Mouse (Mus musculus) hindbrain, postnatal 0 days (tissue): ENCODE measurements at regions not wholly inside any gene's neighbourhood (a gene's known extent, or its start where the extent isn't known, plus 50 kb on each side); places are given as distances from the start of the nearest gene placed in this dataset.

ENCODE experiments used
- ATAC-seq: fragments of 200-750 bp; cut with Nextera tagmentation; 2 replicates; pipeline ENCODE4 v1.8.0; 2017; ENCODE audit warnings: mild to moderate bottlenecking, moderate TSS enrichment, moderate library complexity
- DNase-seq: peaks from one replicate; pipeline ENCODE4 v3.0.0-alpha.2; 2015; ENCODE audit warnings: low spot score
- H3K27ac ChIP-seq: fragments of 300-500 bp; sonication (generic); 2 replicates; pipeline ENCODE4 v1.5.1; 2014; ENCODE audit warnings: mild to moderate bottlenecking
- H3K27me3 ChIP-seq: fragments of 300-500 bp; sonication (generic); 2 replicates; pipeline ENCODE4 v1.6.1; 2014; ENCODE audit warnings: low read length, mixed read lengths; ENCODE audit not compliant: insufficient read depth
- H3K36me3 ChIP-seq: fragments of 300-500 bp; sonication (generic); 2 replicates; pipeline ENCODE4 v1.6.1; 2014; ENCODE audit warnings: low read length, mixed read lengths; ENCODE audit not compliant: insufficient read depth
- H3K4me1 ChIP-seq: fragments of 300-500 bp; sonication (generic); 2 replicates; pipeline ENCODE4 v1.6.1; 2014; ENCODE audit warnings: antibody characterized with exemption, low read length, mixed read lengths; ENCODE audit not compliant: insufficient read depth
- H3K4me2 ChIP-seq: fragments of 300-500 bp; sonication (generic); 2 replicates; pipeline ENCODE4 v1.6.1; 2014; ENCODE audit warnings: low read depth, mild to moderate bottlenecking, low read length, moderate library complexity, mixed read lengths
- H3K4me3 ChIP-seq: fragments of 300-500 bp; sonication (generic); 2 replicates; pipeline ENCODE4 v1.5.1; 2014; ENCODE audit warnings: low read length
- H3K9ac ChIP-seq: fragments of 300-500 bp; sonication (generic); replicated peaks from 2 replicates; pipeline ENCODE4 v1.6.1; 2014; ENCODE audit warnings: mild to moderate bottlenecking, low read length, moderate library complexity, mixed read lengths
- H3K9me3 ChIP-seq: fragments of 300-500 bp; sonication (generic); 2 replicates; pipeline ENCODE4 v1.6.1; 2016; ENCODE audit warnings: low read length, mixed read lengths
- CTCF ChIP-seq: IDR thresholded peaks from 2 replicates; pipeline ENCODE4 v1.5.1; 2016; ENCODE audit warnings: antibody characterized with exemption, control low read depth, low read depth
- WGBS: fragments of 180-500 bp; shearing (Covaris S2); extraction: QIAGEN DNeasy Blood & Tissue Kit; methylation state at CpG from one replicate; pipeline ENCODE4 v1.1.7; 2014; 5-methylcytosine and 5-hydroxymethylcytosine counted together

GRCm38 (mm10) chr8:128030335-128031280, 327.8 kb upstream of the Nrp1 start:
- Histone ChIP-seq H3K36me3 (no peaks in the 10 kb centered on the region), H3K4me2 (no peak overlapping the region), H3K4me1 (0 out of 2 replicates have a peak, but pooled peaks cover 2% of the 10 kb centered on the region), H3K9me3 (no peaks in the 10 kb centered on the region), H3K27ac (no peak overlapping the region), H3K27me3 (no peaks in the 10 kb centered on the region), H3K9ac (no peak overlapping the region), H3K4me3 (no peak overlapping the region)
- DNase-seq (peak; percentile 9), ATAC-seq (no peak)
- WGBS, result 69% methylated on average over 24 of the region's 24 CpGs
- no peak for TF ChIP-seq CTCF

- H3K27me3 ChIP-seq, result no peaks in the 10 kb centered on the region
- 70% methylated on average over 6 of the region's 6 CpGs for WGBS
- no peak overlapping the region for H3K4me3 ChIP-seq
- no peak overlapping the region for H3K27ac ChIP-seq
- H3K9me3 ChIP-seq, result no peaks in the 10 kb centered on the region
- DNase-seq (no peak), ATAC-seq (no peak)
- no peak overlapping the region for H3K9ac ChIP-seq
- no peaks in the 10 kb centered on the region for H3K4me1 ChIP-seq
- H3K4me2 ChIP-seq, result no peak overlapping the region
- no peak for TF ChIP-seq CTCF
- H3K36me3 ChIP-seq, result no peaks in the 10 kb centered on the region
These were observed 324.3 kb upstream of the Nrp1 start for GRCm38 (mm10) chr8:128034127-128034526.

GRCm38 (mm10) chr8:128035672-128036071, 322.7 kb upstream of the Nrp1 start:
- no peak for ATAC-seq
- no peaks in the 10 kb centered on the region for H3K9me3 ChIP-seq
- H3K27me3 ChIP-seq, result no peaks in the 10 kb centered on the region
- no peak for TF ChIP-seq CTCF
- H3K27ac ChIP-seq, result no peak overlapping the region
- 63% methylated on average over 3 of the region's 3 CpGs for WGBS
- no peaks in the 10 kb centered on the region for H3K36me3 ChIP-seq
- no peak overlapping the region for H3K4me3 ChIP-seq
- DNase-seq, result no peak
- H3K9ac ChIP-seq, result no peak overlapping the region
- H3K4me2 ChIP-seq, result no peak overlapping the region
- no peaks in the 10 kb centered on the region for H3K4me1 ChIP-seq

DNA sequence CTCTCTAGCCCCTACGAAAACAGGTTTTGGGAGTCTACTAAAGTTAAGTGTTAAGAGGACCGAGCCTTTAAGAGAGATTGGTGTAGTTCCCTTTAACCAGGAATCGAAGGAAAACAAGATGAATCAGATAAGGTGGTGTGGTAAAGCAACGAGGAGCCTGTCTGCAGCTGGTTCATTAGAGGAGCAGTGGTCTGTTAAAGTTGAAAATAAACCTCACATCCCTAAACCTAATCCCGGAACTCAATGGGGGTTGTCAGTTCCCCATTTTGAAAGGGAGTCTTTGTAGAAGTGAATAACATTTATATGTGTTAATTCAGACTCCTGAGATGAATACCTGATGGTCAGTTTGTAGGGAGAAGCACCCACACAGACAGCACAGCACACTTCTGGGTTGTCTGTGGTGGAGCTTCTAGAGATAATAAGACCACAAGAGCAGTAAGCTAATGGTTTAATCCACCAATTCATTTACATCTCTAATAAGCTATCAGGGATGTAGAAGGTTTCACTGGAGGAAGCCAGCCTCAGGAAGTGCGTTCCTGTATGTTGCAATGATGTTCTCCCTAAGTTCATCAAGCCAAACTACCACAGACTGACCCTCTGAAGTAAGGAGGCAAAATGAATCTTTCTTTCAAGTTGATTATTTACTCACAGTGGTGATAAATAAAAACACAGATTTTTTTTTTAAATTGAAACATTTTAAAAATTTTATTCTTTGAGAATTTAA, 318.9 kb upstream of the Nrp1 start:
- DNase-seq (no peak), ATAC-seq (no peak)
- H3K27me3 ChIP-seq, result no peaks in the 10 kb centered on the region
- no peaks in the 10 kb centered on the region for H3K4me1 ChIP-seq
- no peak overlapping the region for H3K4me2 ChIP-seq
- no peak overlapping the region for H3K4me3 ChIP-seq
- no peaks in the 10 kb centered on the region for H3K9me3 ChIP-seq
- TF ChIP-seq CTCF, result no peak
- H3K9ac ChIP-seq, result no peak overlapping the region
- WGBS, result 85% methylated on average over 6 of the region's 6 CpGs
- H3K36me3 ChIP-seq, result no peaks in the 10 kb centered on the region
- H3K27ac ChIP-seq, result no peak overlapping the region

DNA sequence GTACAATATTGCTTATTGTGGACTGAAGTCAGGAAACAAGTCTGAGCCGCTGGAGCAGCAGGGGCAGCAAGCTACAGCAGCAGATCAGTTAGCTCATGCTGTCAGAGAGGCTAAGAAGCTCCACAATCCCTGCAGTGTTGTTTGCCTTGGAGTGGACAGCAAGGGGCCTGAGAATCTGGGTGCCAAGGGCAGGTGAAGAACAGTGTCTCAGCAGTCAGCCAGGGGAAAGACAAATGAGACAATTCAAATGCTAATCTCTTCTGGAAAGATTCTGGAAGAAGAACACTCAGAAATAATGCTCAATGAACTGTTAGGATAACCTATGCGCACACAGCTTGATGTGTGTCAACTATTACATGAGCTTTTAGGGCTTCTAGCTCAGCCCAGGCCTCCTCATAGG, 315.5 kb upstream of the Nrp1 start:
- no peak overlapping the region for H3K27ac ChIP-seq
- WGBS, result 54% methylated on average over 2 of the region's 2 CpGs
- no peak overlapping the region for H3K9ac ChIP-seq
- H3K9me3 ChIP-seq, result no peaks in the 10 kb centered on the region
- H3K4me1 ChIP-seq, result no peaks in the 10 kb centered on the region
- TF ChIP-seq CTCF, result no peak
- no peak overlapping the region for H3K4me3 ChIP-seq
- no peak overlapping the region for H3K4me2 ChIP-seq
- DNase-seq (no peak), ATAC-seq (no peak)
- no peaks in the 10 kb centered on the region for H3K27me3 ChIP-seq
- H3K36me3 ChIP-seq, result no peaks in the 10 kb centered on the region

DNA sequence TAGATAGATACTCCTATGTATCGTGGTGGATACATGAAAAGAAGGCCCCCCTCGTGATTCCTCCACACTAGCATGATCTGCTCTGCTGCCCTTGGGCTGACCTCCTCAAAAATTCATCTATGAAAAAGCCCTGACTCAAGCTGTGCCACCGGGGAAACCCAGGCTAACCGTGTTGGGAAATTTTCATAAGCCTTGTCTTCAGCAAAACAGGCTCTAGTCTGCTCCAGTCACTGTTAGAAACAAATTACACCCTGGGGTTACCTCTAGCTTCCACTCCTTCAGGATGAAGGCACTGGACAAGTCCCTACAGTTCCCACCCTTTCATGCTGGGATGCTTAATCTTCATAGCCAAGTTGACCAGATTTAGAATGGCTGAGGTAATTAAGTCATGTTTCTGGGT, 315.0 kb upstream of the Nrp1 start:
- H3K9ac ChIP-seq, result no peak overlapping the region
- H3K4me2 ChIP-seq, result no peak overlapping the region
- no peaks in the 10 kb centered on the region for H3K36me3 ChIP-seq
- ATAC-seq (no peak), DNase-seq (no peak)
- no peaks in the 10 kb centered on the region for H3K9me3 ChIP-seq
- 57% methylated on average over 4 of the region's 4 CpGs for WGBS
- TF ChIP-seq CTCF, result no peak
- H3K27me3 ChIP-seq, result no peaks in the 10 kb centered on the region
- H3K27ac ChIP-seq, result no peak overlapping the region
- no peaks in the 10 kb centered on the region for H3K4me1 ChIP-seq
- H3K4me3 ChIP-seq, result no peak overlapping the region
